Mouse (Mus musculus): ENCODE data around the gene Cd33. TPM values are rescaled to one million over a fixed set of nuclear protein-coding genes. Genes with fewer than 3 reads are reported as not detected.
A peak's percentile ranks its signal among the peaks of the same experiment; 100 is the strongest.

Gene Cd33
- polyA plus RNA-seq (2012; rRNA removed): 9.3 and 11.2 TPM in 2 replicates

DNA sequence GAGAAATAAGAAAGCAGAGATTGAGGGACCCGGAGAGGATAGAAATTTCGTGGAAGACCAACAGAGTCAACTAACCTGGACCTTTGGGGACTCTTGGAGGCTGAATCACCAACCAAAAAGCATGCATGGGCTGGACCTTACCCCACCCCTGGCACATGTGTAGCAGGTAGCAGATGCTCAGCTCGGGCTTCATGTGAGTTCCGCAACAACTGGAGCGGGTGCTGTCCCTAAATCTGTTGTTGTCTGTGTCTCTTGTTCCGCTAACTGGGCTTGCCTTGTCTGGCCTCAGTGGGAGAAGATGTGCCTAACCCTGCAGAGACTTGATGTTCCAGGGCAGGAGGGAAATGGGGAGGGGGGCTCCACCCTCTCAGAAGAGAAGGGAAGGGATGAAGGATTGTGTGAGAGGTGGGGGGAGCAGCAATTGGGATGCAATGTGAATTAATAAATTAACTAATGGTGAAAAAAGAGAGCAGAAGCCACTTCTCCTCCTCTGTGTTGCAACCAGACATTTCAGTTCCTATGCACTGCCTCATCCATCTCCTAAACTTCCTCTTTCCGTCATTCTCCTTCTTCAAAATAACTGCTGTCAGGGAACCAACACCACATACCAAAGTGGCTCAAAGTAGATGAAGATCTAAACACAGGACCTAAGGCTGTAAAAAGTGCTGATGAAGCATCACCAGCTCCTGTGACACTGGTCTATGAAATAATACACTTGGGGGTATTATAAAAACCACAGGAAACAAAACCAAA, at the start of gene Cd33:
Gene Cd33, minus strand, starts transcription at position 204 of the 753 bp plus-strand sequence.
- Histone ChIP-seq H3K4me1 (ENCODE audit: control insufficient read depth, insufficient read depth, low read length) (no peaks in the 10 kb centered on the region), H3K27ac (ENCODE audit: insufficient read depth, low read length) (peak within 1 kb of the TSS; percentile 46), H3K4me3 (ENCODE audit: insufficient read depth, low read length) (no peak within 1 kb of the TSS)
- TF ChIP-seq CTCF (IDR thresholded peaks at IDR 0.05; ENCODE audit: extremely low read depth, insufficient read depth, low read length) (no peak), POLR2A (IDR thresholded peaks at IDR 0.05; ENCODE audit: extremely low read depth, insufficient read depth, low read length) (no peak)

DNA sequence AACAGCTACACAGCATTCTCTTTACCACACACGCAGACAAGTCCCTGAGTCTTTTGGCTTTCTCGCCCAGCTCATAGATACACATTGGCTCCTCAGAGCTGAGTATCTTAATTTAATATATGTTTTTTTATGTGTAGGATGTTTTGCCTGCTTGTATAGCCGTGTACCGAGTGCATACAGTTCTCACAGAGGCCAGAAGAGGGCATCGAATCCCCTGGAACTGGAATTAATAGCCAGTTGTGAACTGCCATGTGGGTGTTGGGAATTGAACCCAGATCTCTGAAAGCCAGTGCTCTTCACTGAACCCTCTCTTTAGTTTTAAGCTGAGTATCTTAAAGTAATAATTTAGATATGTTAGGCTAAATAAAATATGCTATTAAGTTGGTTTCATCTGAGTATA, 40.6 kb upstream of the Cd33 start:
- no peak overlapping the region for H3K4me3 ChIP-seq (ENCODE audit: insufficient read depth, low read length)

DNA sequence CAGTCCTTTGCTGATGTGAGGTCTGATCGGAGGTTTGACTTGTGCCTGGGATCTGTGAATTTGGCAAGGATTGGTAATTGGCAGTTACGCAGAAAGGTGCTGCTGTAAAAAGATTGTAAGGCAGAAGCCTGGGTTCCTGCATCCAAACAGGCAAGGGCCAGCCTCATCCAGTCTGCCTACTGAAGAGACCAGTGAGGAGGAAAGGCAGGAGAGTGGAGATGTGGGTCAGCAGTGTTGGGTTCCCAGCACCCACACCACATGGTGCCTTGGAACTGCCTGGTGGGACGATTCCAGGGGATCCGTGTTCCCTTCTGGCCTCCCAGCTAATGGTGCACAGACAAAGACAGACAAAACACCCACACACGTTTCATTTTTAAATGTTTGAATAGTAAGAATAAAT, 36.3 kb upstream of the Cd33 start:
- 0 out of 2 replicates have a peak, but pooled peaks have one; percentile 8 for TF ChIP-seq POLR2A (IDR thresholded peaks at IDR 0.05; ENCODE audit: extremely low read depth, insufficient read depth, low read length)
- TF ChIP-seq CTCF (IDR thresholded peaks at IDR 0.05; ENCODE audit: extremely low read depth, insufficient read depth, low read length): no peak
- Histone ChIP-seq H3K4me1 (ENCODE audit: control insufficient read depth, insufficient read depth, low read length) (no peaks in the 10 kb centered on the region; the same call in 1 of the 2 replicates), H3K27ac (ENCODE audit: insufficient read depth, low read length) (no peak overlapping the region), H3K4me3 (ENCODE audit: insufficient read depth, low read length) (peak overlapping the region; percentile 64)

More for the DNA sequence above, 40.6 kb upstream of the Cd33 start:
- TF ChIP-seq CTCF (IDR thresholded peaks at IDR 0.05; ENCODE audit: extremely low read depth, insufficient read depth, low read length): peak; percentile 20; the same call in 1 of the 2 replicates
- no peak for TF ChIP-seq POLR2A (IDR thresholded peaks at IDR 0.05; ENCODE audit: extremely low read depth, insufficient read depth, low read length)
- Histone ChIP-seq H3K4me1 (ENCODE audit: control insufficient read depth, insufficient read depth, low read length) (no peaks in the 10 kb centered on the region; the same call in 1 of the 2 replicates), H3K27ac (ENCODE audit: insufficient read depth, low read length) (no peak overlapping the region)

DNA sequence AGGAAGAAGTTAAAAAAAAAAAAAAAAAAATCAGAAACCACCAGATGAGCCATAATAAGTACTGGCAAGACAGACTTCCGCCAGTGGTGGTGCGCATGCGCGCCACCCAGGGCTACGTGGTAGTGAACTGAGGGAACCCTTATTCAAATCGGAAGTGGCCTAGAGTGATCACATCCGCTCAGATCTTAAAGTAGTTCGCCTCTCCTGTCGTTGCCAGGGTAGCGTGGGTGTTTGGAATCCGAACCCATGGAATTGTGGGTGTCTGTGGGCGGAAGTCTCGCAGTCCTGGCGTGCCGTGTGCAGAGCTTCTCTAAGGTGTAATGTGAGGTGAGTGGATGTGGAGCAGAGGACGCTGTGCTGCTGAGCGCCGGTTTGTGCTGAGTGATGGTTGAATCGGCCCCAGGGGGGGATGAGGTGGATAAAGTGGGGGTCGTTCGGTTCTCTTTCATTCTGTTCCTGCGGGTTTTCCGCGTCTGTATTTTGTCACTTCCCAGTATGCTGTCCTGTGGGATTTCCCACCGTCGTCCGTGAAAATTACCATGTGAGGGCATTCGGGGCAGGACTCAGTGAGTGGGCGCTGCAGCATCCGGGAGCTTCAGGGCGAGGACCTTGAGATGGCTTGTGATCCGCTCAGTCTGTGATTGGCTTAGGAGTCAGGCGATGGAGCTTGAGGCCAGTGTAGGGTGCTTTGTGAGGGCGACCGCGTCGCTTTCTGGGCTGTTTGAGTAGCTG, 35.4 kb upstream of the Cd33 start, which contains the start of gene Zfp719:
Gene Zfp719, plus strand, starts transcription at position 171 of the 732 bp plus-strand sequence.
- Histone ChIP-seq H3K4me3 (ENCODE audit: insufficient read depth, low read length) (peak within 1 kb of the TSS; percentile 64), H3K4me1 (ENCODE audit: control insufficient read depth, insufficient read depth, low read length) (no peaks in the 10 kb centered on the region; the same call in 1 of the 2 replicates), H3K27ac (ENCODE audit: insufficient read depth, low read length) (peak within 1 kb of the TSS; percentile 93)
- TF ChIP-seq CTCF (IDR thresholded peaks at IDR 0.05; ENCODE audit: extremely low read depth, insufficient read depth, low read length) (no peak), POLR2A (IDR thresholded peaks at IDR 0.05; ENCODE audit: extremely low read depth, insufficient read depth, low read length) (peak; percentile 69)

DNA sequence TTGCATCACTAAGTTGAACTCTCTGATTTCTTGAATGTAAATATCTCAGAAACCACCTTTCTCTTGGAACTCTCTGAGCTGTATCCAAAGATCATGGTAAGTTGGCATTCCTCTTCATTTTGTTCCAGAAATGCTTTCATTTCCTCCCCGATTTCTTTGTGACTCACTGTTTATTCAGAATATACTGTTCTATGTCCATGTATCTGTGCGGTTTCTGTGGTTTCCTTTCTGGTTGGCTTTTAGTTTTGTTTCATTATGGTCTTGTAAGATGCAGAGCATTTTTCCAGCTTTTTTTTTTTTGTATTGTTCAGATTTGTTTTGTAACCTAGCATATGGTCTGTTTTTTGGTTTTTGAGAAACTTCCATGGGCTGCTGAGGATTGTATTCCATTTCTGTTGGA, 27.0 kb upstream of the Cd33 start:
- Histone ChIP-seq H3K4me1 (ENCODE audit: control insufficient read depth, insufficient read depth, low read length) (no peaks in the 10 kb centered on the region), H3K4me3 (ENCODE audit: insufficient read depth, low read length) (no peak overlapping the region), H3K27ac (ENCODE audit: insufficient read depth, low read length) (no peak overlapping the region)
- TF ChIP-seq POLR2A (IDR thresholded peaks at IDR 0.05; ENCODE audit: extremely low read depth, insufficient read depth, low read length) (no peak), CTCF (IDR thresholded peaks at IDR 0.05; ENCODE audit: extremely low read depth, insufficient read depth, low read length) (no peak)

DNA sequence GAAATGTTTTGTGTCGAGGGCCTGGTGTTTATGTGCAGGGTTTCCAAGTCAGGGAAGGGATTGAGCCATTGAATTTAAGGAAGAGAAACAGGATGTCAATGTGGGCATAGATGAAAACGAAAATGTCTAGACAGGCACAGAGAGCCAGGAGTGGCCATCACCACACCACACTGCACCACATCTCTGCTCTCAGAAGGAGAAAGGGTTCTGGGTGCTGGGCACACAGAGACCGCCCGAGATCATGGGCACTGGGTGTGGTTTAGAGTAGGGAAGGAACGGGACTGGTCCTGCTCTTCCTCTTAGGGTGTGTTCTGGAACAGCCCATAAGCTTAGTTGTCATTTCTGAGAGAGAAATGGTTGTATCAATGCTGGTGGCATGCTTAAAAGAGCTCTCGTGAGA, 19.1 kb upstream of the Cd33 start:
- no peak overlapping the region for H3K27ac ChIP-seq (ENCODE audit: insufficient read depth, low read length)
- H3K4me1 ChIP-seq (ENCODE audit: control insufficient read depth, insufficient read depth, low read length): peaks cover 2% of the 10 kb centered on the region
- TF ChIP-seq CTCF (IDR thresholded peaks at IDR 0.05; ENCODE audit: extremely low read depth, insufficient read depth, low read length) (no peak), POLR2A (IDR thresholded peaks at IDR 0.05; ENCODE audit: extremely low read depth, insufficient read depth, low read length) (no peak)
- peak overlapping the region; percentile 71; the same call in 1 of the 2 replicates for H3K4me3 ChIP-seq (ENCODE audit: insufficient read depth, low read length)

DNA sequence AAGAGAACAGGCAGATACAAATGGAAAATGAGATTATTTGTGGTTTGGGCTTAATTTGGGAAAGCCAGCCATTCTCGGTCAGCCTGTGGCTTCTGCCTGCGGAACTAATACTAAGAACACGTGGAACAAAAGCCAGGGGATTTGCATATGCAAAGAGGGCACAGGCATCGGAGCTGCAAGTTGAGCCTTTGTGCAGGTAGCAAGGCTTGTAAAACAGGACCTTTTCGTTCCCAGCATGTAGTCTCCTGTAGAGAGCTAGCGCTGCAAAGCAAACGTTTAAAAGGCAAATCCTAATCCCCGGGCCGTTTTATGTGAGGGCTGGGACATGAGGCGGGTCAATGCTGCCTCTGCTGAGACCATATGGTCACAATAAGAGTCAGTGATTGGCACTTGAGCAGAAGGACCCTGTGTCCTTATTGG, 18.4 kb upstream of the Cd33 start:
- TF ChIP-seq POLR2A (IDR thresholded peaks at IDR 0.05; ENCODE audit: extremely low read depth, insufficient read depth, low read length): no peak
- no peak for TF ChIP-seq CTCF (IDR thresholded peaks at IDR 0.05; ENCODE audit: extremely low read depth, insufficient read depth, low read length)
- Histone ChIP-seq H3K27ac (ENCODE audit: insufficient read depth, low read length) (no peak overlapping the region), H3K4me3 (ENCODE audit: insufficient read depth, low read length) (peak overlapping the region; percentile 71), H3K4me1 (ENCODE audit: control insufficient read depth, insufficient read depth, low read length) (peaks cover 2% of the 10 kb centered on the region)

DNA sequence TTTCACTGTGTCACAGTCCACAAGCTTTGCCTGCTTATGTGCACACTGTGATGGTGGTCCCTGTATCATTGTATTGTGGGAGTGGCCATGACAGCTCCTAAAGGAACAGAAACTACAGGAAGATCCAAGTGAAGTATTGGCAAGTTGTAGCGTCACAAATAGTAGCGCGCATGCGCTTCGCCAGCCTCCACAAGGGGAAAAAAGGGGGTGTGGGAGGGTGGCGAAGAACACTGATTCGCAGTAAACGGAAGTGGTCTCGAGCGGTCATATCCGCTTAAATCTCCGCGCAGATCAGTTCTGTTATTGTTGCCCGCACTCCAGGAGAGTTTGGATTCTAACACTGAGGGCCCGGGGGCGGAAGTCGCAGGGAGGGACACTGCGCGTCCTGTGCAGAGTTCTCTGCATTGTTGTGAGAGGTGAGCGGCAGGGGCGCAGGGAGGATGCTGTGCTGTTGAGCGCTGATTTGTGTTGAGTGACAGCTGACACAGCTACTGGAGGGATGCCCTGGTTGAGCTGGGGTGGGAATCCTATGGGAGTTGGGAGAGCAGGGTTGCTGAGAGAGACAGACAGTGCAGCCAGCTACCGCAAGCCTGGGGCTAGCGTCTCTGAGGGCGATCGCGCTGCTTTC, 17.9 kb upstream of the Cd33 start, which contains the start of gene Zfp658:
Gene Zfp658, plus strand, starts transcription at position 251 of the 628 bp plus-strand sequence.
- H3K27ac ChIP-seq (ENCODE audit: insufficient read depth, low read length): peak within 1 kb of the TSS; percentile 8; the same call in 1 of the 2 replicates

DNA sequence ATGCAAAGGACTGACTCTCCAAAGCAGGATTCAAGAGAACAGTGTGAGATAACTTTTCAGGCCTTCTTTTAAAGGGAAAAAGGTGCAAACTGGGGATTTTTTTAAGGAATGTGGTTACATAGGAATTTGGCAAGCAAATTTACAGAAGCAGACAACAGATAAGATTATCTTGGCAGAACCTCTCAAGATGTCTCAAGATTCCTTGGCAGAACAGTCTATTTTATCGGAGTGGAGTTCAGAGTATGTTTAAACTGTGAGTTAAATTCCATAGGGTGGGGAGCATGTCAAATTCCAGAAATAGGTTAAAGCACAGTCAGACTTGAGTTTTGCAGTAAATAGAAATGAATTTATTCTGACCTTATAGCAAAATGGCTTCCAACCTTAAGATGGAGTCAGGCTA, 12.7 kb upstream of the Cd33 start:
- no peak overlapping the region for H3K27ac ChIP-seq (ENCODE audit: insufficient read depth, low read length)
- no peak for TF ChIP-seq CTCF (IDR thresholded peaks at IDR 0.05; ENCODE audit: extremely low read depth, insufficient read depth, low read length)
- no peak for TF ChIP-seq POLR2A (IDR thresholded peaks at IDR 0.05; ENCODE audit: extremely low read depth, insufficient read depth, low read length)
- H3K4me1 ChIP-seq (ENCODE audit: control insufficient read depth, insufficient read depth, low read length): no peaks in the 10 kb centered on the region
- H3K4me3 ChIP-seq (ENCODE audit: insufficient read depth, low read length): no peak overlapping the region

More for the DNA sequence above, 17.9 kb upstream of the Cd33 start, which contains the start of gene Zfp658:
- H3K4me1 ChIP-seq (ENCODE audit: control insufficient read depth, insufficient read depth, low read length): peaks cover 2% of the 10 kb centered on the region
- peak within 1 kb of the TSS; percentile 71 for H3K4me3 ChIP-seq (ENCODE audit: insufficient read depth, low read length)
- TF ChIP-seq CTCF (IDR thresholded peaks at IDR 0.05; ENCODE audit: extremely low read depth, insufficient read depth, low read length) (no peak), POLR2A (IDR thresholded peaks at IDR 0.05; ENCODE audit: extremely low read depth, insufficient read depth, low read length) (peak; percentile 29; the same call in 1 of the 2 replicates)

Measured in cortical plate, adult 2 months (tissue).